Mouse (Mus musculus): ENCODE measurements around the gene Parp14.

DNA sequence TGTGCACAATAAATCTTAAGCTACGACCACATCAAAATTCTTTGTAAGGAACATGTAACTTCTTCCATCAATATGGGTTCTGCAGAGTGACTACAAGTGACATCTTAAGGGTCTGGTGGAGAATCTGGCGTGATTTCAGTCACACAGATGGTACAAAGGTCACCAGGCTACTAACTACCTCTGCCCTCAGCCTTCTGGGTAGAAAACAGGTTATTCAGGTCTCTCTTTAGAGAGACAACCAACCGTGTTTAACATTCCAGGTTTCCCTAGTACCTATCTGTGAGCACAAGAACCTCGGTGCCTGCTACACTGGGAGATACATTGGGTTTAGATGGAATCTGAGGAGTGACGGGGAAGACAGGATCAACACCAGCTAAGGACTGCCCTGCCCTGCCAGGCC is 43.0 kb upstream of the Parp14 start:
- TF ChIP-seq ZNF384 (IDR thresholded peaks at IDR 0.05; ENCODE audit: low read depth, low read length), result no peak
- TF ChIP-seq CTCF (IDR thresholded peaks at IDR 0.05 in 2 of 3, conservative IDR thresholded peaks at IDR 0.05 in 1 of 3; ENCODE audit: control insufficient read depth in 1 of 3, insufficient read depth in 1 of 3, low read depth in 2 of 3, low read length in 3 of 3, poor library complexity in 1 of 3, severe bottlenecking in 1 of 3), result no peak
- no peak for TF ChIP-seq TAL1 (IDR thresholded peaks at IDR 0.05; ENCODE audit: low read length)
- no peak for TF ChIP-seq POLR2A (IDR thresholded peaks at IDR 0.05; ENCODE audit: control insufficient read depth in 1 of 2, insufficient read depth in 1 of 2, low read depth in 1 of 2, low read length in 2 of 2, poor library complexity in 1 of 2)
- TF ChIP-seq NRF1 (IDR thresholded peaks at IDR 0.05; ENCODE audit: insufficient read depth, low read depth, low read length, poor library complexity, severe bottlenecking), result no peak
- TF ChIP-seq TBP (IDR thresholded peaks at IDR 0.05; ENCODE audit: low read depth, low read length), result no peak
- TF ChIP-seq MAFK (IDR thresholded peaks at IDR 0.05; ENCODE audit: borderline replicate concordance, low read depth, low read length), result no peak
- no peak for TF ChIP-seq JUND (IDR thresholded peaks at IDR 0.05; ENCODE audit: low read depth, low read length)

Data from MEL (cell line).